Mouse (Mus musculus): ENCODE results near the gene Tcf20. TPM values are rescaled to one million over a fixed set of nuclear protein-coding genes. Genes with fewer than 3 reads are reported as not detected.

Gene Tcf20
- total RNA-seq (2012; rRNA removed): 84.9 and 91.8 TPM in 2 replicates
- 10 to 100 TPM; 34.7 to 92.0 TPM for polyA plus RNA-seq (2012; ENCODE audit: insufficient read depth in 1 of 2, insufficient read length in 2 of 2, low read depth in 1 of 2, low replicate concordance in 2 of 2, missing spikeins in 1 of 2)

DNA sequence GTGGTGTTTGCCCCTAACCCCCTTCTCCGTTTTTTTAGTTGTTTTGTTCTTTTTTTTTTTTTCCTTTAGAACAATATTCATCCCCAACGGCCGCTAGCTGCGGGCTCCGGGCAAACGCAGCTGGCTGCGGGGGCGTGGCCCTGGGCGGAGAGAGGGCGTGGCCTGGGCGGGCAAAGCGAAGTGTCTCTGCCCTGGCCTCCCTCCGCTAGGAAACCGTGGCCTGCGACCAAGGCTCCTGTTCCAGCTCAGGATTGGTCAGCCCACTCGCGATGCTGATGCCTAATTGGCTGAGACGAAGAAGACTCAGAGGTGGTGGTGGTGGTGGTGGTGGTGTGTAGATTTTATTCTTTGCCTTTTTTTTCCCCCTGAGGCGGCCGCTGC lies at the start of gene Tcf20:
Gene Tcf20 (minus strand): TSS at position 141 of the 381 bp plus-strand sequence.
- peak; percentile 95 for DNase-seq (ENCODE audit: low read depth, low spot score)
- Histone ChIP-seq H3K36me3 (ENCODE audit: control insufficient read depth in 1 of 2, insufficient read depth in 2 of 2, low read length in 2 of 2) (no peaks in the 10 kb centered on the region), H3K27ac (ENCODE audit: control insufficient read depth, low read depth, low read length) (no peak within 1 kb of the TSS), H3K4me3 (ENCODE audit: control insufficient read depth in 1 of 2, insufficient read depth in 1 of 2, low read depth in 2 of 2, low read length in 2 of 2) (peak within 1 kb of the TSS; percentile 47 to 68), H3K27me3 (ENCODE audit: control insufficient read depth in 1 of 2, insufficient read depth in 2 of 2, low read length in 2 of 2) (peaks cover 0 to 2% of the 10 kb centered on the region in 2 experiments; a peak in 2 of 4 replicates), H3K4me1 (ENCODE audit: control insufficient read depth in 1 of 2, insufficient read depth in 2 of 2, low read length in 2 of 2) (peaks cover 0 to 10% of the 10 kb centered on the region in 2 experiments; a peak in 2 of 4 replicates), H3K9me3 (replicated peaks; ENCODE audit: insufficient read depth, low read length) (no peaks in the 10 kb centered on the region), H3K79me2 (ENCODE audit: control insufficient read depth, insufficient read depth, low read length, poor library complexity) (no peaks in the 10 kb centered on the region), H3K9ac (ENCODE audit: control insufficient read depth, low read depth, low read length, poor library complexity, severe bottlenecking) (peak within 1 kb of the TSS; percentile 42; the same call in 1 of the 2 replicates)
- no peak for TF ChIP-seq TCF12 (IDR thresholded peaks at IDR 0.05; ENCODE audit: low read depth, low read length)
- 0 out of 2 replicates have a peak, but pooled peaks have one; percentile 19 for TF ChIP-seq NRF1 (IDR thresholded peaks at IDR 0.05; ENCODE audit: insufficient read depth, low read depth, low read length, poor library complexity, severe bottlenecking)
- 0 out of 2 replicates have a peak, but pooled peaks have one; percentile 19 for TF ChIP-seq HCFC1 (IDR thresholded peaks at IDR 0.05; ENCODE audit: low read depth, low read length)
- TF ChIP-seq ZNF384 (IDR thresholded peaks at IDR 0.05; ENCODE audit: low read depth, low read length): peak; percentile 51; the same call in 1 of the 2 replicates
- no peak for TF ChIP-seq USF2 (IDR thresholded peaks at IDR 0.05; ENCODE audit: borderline replicate concordance in 1 of 2, insufficient read depth in 1 of 2, low read depth in 1 of 2, low read length in 2 of 2)
- peak; percentile 32; the same call in 1 of the 2 replicates for TF ChIP-seq SIN3A (IDR thresholded peaks at IDR 0.05; ENCODE audit: low read length)
- TF ChIP-seq ETS1 (IDR thresholded peaks at IDR 0.05; ENCODE audit: low read depth, low read length): 0 out of 2 replicates have a peak, but pooled peaks have one; percentile 20

DNA sequence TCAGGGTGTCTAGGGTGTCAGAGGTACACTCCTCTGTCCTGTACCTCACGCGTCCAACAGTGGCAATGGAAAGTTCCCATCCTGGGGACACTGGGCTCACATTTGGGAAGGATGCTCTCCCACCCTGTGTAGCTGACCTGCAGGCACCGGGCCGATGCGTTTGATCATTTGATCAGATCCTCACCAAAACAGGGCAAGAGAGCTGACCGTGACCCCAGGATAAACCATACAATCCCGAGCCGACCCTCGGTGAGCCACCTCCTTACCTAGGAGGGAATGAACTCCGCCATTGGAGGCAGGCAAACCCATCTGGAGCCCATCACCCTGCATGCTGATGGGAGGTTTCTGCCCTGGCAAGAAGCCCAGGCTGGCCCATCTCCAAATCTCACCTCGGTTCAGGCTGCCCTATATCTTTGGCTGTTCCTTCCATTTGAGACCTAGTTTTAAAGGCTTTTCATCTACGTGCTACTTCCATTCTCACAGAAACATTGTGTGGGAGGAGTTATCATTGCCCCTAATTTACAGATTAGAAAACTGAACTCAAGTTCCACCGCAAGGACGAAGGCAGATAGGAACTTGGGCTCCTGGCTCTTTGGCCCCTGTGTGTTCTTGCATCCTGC lies 49.3 kb upstream of the Tcf20 start:
- Histone ChIP-seq H3K79me2 (ENCODE audit: control insufficient read depth, insufficient read depth, low read length, poor library complexity) (no peaks in the 10 kb centered on the region; the same call in 1 of the 2 replicates), H3K9me3 (replicated peaks; ENCODE audit: insufficient read depth, low read length) (no peaks in the 10 kb centered on the region), H3K27me3 (ENCODE audit: control insufficient read depth in 1 of 2, insufficient read depth in 2 of 2, low read length in 2 of 2) (no peaks in the 10 kb centered on the region), H3K36me3 (ENCODE audit: control insufficient read depth in 1 of 2, insufficient read depth in 2 of 2, low read length in 2 of 2) (peaks cover 0 to 9% of the 10 kb centered on the region in 2 experiments; a peak in 2 of 4 replicates), H3K27ac (ENCODE audit: control insufficient read depth, low read depth, low read length) (peak overlapping the region; percentile 98), H3K4me3 (ENCODE audit: control insufficient read depth in 1 of 2, insufficient read depth in 1 of 2, low read depth in 2 of 2, low read length in 2 of 2) (peak overlapping the region; percentile 43 to 55), H3K4me1 (ENCODE audit: control insufficient read depth in 1 of 2, insufficient read depth in 2 of 2, low read length in 2 of 2) (peaks cover 4 to 26% of the 10 kb centered on the region in 2 experiments), H3K9ac (ENCODE audit: control insufficient read depth, low read depth, low read length, poor library complexity, severe bottlenecking) (peak overlapping the region; percentile 61)
- no peak for TF ChIP-seq MYB (IDR thresholded peaks at IDR 0.05; ENCODE audit: low read depth, low read length)
- TF ChIP-seq POLR2A (IDR thresholded peaks at IDR 0.05; ENCODE audit: control insufficient read depth in 1 of 2, insufficient read depth in 1 of 2, low read depth in 1 of 2, low read length in 2 of 2, poor library complexity in 1 of 2): peak in 1 of 2 experiments; percentile 40; a peak in 2 of 4 replicates
- TF ChIP-seq TBP (IDR thresholded peaks at IDR 0.05; ENCODE audit: low read depth, low read length): peak; percentile 81
- TF ChIP-seq CHD2 (IDR thresholded peaks at IDR 0.05; ENCODE audit: low read length): 0 out of 2 replicates have a peak, but pooled peaks have one; percentile 14
- TF ChIP-seq RAD21 (IDR thresholded peaks at IDR 0.05; ENCODE audit: low read depth, low read length): no peak; the same call in none of the 2 replicates
- TF ChIP-seq RCOR1 (IDR thresholded peaks at IDR 0.05; ENCODE audit: low read depth, low read length): peak; percentile 71
- TF ChIP-seq SMC3 (IDR thresholded peaks at IDR 0.05; ENCODE audit: low read depth, low read length): peak; percentile 1; the same call in 1 of the 2 replicates
- TF ChIP-seq USF1 (IDR thresholded peaks at IDR 0.05; ENCODE audit: low read depth, low read length): no peak
- TF ChIP-seq MYC (IDR thresholded peaks at IDR 0.05; ENCODE audit: low read depth, low read length): 0 out of 2 replicates have a peak, but pooled peaks have one; percentile 51
- TF ChIP-seq USF2 (IDR thresholded peaks at IDR 0.05; ENCODE audit: borderline replicate concordance in 1 of 2, insufficient read depth in 1 of 2, low read depth in 1 of 2, low read length in 2 of 2): no peak
- TF ChIP-seq POLR2AphosphoS2 (IDR thresholded peaks at IDR 0.05; ENCODE audit: low read length): peak; percentile 52; the same call in 1 of the 2 replicates
- TF ChIP-seq MAFK (IDR thresholded peaks at IDR 0.05; ENCODE audit: borderline replicate concordance, low read depth, low read length): no peak
- peak; percentile 84 for TF ChIP-seq SIN3A (IDR thresholded peaks at IDR 0.05; ENCODE audit: low read length)
- TF ChIP-seq TAL1 (IDR thresholded peaks at IDR 0.05; ENCODE audit: low read length): no peak; the same call in 1 of the 2 replicates
- TF ChIP-seq UBTF (IDR thresholded peaks at IDR 0.05; ENCODE audit: borderline replicate concordance, insufficient read depth, low read depth, low read length): no peak
- peak; percentile 84 for TF ChIP-seq GATA1 (IDR thresholded peaks at IDR 0.05; ENCODE audit: low read depth, low read length)
- TF ChIP-seq MAX (IDR thresholded peaks at IDR 0.05; ENCODE audit: low read length): peak; percentile 53
- no peak for TF ChIP-seq E2F4 (IDR thresholded peaks at IDR 0.05; ENCODE audit: borderline replicate concordance, low read depth, low read length)
- peak; percentile 66; the same call in 1 of the 2 replicates for TF ChIP-seq TCF12 (IDR thresholded peaks at IDR 0.05; ENCODE audit: low read depth, low read length)
- peak; percentile 29 for TF ChIP-seq NELFE (IDR thresholded peaks at IDR 0.05; ENCODE audit: low read depth, low read length)
- peak; percentile 88 for TF ChIP-seq ETS1 (IDR thresholded peaks at IDR 0.05; ENCODE audit: low read depth, low read length)
- TF ChIP-seq HCFC1 (IDR thresholded peaks at IDR 0.05; ENCODE audit: low read depth, low read length): 0 out of 2 replicates have a peak, but pooled peaks have one; percentile 12
- TF ChIP-seq MXI1 (IDR thresholded peaks at IDR 0.05; ENCODE audit: low read depth, low read length): peak; percentile 61
- peak; percentile 34 to 83 for TF ChIP-seq EP300 (IDR thresholded peaks at IDR 0.05; ENCODE audit: low read depth in 1 of 2, low read length in 2 of 2)
- DNase-seq (ENCODE audit: low read depth, low spot score): peak; percentile 95

Measured in MEL (cell line).